Mouse (Mus musculus) olfactory bulb, adult 2 months (tissue): ENCODE results near the gene Ccnd3.

Source experiments
- CTCF ChIP-seq: fragments of 200-500 bp; IDR thresholded peaks from 2 replicates; pipeline ENCODE4 v1.5.1; 2012; ENCODE audit warnings: low read depth, mild to moderate bottlenecking, low read length, moderate library complexity; ENCODE audit not compliant: insufficient read depth
- POLR2A ChIP-seq: fragments of 200-500 bp; IDR thresholded peaks from 2 replicates; pipeline ENCODE4 v1.6.1; 2012; ENCODE audit warnings: mild to moderate bottlenecking, low read depth, low read length, moderate library complexity; ENCODE audit not compliant: insufficient read depth

GRCm38 (mm10) chr17:47515180-47515844 is 10.5 kb downstream of the Ccnd3 start:
- no peak for TF ChIP-seq CTCF
- no peak for TF ChIP-seq POLR2A
